Mouse (Mus musculus): ENCODE measurements at regions not wholly inside any gene's neighbourhood (a gene's known extent, or its start where the extent isn't known, plus 50 kb on each side); places are given as distances from the start of the nearest gene placed in this dataset.

DNA sequence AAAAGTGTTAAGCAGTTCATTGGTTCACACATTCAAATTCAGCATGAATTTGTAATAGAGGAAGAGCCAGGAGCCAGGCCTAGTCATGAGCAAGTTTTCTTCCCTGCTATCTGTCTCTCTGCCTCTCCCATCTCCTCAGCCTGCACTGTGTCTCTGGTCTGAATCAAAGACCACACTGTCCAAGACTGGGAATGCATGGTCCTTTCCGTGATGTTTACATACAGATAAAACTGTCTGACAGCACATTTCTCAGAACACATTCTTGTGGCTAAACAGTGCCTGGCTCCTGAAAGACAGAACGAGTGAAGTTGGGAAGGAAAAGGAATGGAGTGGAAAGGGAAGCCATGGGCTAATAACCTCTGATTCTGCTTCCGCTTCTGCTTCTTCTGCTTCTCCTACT lies 183.0 kb upstream of the Lmcd1 start:
- H3K4me1 ChIP-seq = no peaks in the 10 kb centered on the region

GRCm38 (mm10) chr6:112091125-112091763 lies 182.3 kb upstream of the Lmcd1 start:
- DNase-seq (ENCODE audit: extremely low spot score, low spot score) = peak; percentile 15
- H3K4me1 ChIP-seq = no peaks in the 10 kb centered on the region
- no peaks in the 10 kb centered on the region for H3K9me3 ChIP-seq
- no peak overlapping the region for H3K4me3 ChIP-seq
- no peaks in the 10 kb centered on the region for H3K36me3 ChIP-seq (replicated peaks)
- no peaks in the 10 kb centered on the region for H3K27me3 ChIP-seq (ENCODE audit: poor library complexity, severe bottlenecking)
- no peak overlapping the region for H3K27ac ChIP-seq
- WGBS = 63% methylated on average over 3 of the region's 3 CpGs

More for the DNA sequence above, 183.0 kb upstream of the Lmcd1 start:
- H3K27ac ChIP-seq = no peak overlapping the region
- H3K36me3 ChIP-seq (replicated peaks) = no peaks in the 10 kb centered on the region
- no peaks in the 10 kb centered on the region for H3K27me3 ChIP-seq (ENCODE audit: poor library complexity, severe bottlenecking)
- H3K4me3 ChIP-seq = no peak overlapping the region
- DNase-seq (ENCODE audit: extremely low spot score, low spot score) = no peak
- 88% methylated on average over 3 of the region's 3 CpGs for WGBS
- H3K9me3 ChIP-seq = no peaks in the 10 kb centered on the region

DNA sequence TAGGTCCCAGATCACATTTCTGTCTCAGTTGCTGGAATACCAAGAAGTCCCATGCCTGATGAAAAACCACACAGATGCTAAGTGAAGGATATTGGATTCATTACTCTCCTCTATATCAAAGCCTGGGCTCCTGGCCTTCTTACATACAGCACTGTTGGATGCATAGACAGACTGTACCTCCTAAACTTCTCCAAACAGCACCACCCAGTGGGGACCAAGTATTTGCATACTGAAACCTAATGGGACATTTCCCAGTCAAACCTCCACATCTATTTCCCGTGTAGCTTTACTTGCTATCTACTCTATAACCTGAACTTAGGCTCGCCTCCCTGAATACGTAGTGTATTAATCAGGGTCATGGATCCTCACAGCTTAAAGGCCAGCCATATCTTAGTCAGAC lies 180.3 kb upstream of the Lmcd1 start:
- 88% methylated on average over 3 of the region's 3 CpGs for WGBS
- no peaks in the 10 kb centered on the region for H3K36me3 ChIP-seq (replicated peaks)
- H3K27me3 ChIP-seq (ENCODE audit: poor library complexity, severe bottlenecking) = no peaks in the 10 kb centered on the region
- H3K4me1 ChIP-seq = no peaks in the 10 kb centered on the region
- H3K4me3 ChIP-seq = no peak overlapping the region
- no peak overlapping the region for H3K27ac ChIP-seq
- no peak for DNase-seq (ENCODE audit: extremely low spot score, low spot score)
- no peaks in the 10 kb centered on the region for H3K9me3 ChIP-seq

DNA sequence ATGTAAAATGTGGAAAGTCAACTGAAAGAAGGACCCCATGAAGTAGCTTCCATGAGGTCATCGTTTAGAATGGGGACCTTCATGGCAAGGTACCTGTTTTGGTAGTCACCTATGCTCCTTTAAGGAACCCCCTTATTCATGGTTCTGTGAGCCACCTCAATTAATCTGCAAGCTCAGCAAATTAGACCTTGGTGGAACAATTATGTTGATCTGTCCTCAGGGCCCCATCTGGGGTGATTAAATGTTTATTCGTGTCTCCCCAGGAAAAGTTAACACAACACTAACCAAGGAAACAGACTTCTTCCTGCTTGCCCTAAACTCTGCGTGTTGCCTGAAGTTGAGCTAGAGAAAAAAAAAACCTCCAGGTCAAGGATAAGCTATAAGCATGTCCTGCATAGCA lies 175.9 kb upstream of the Lmcd1 start:
- no peaks in the 10 kb centered on the region for H3K4me1 ChIP-seq
- DNase-seq (ENCODE audit: extremely low spot score, low spot score) = no peak
- H3K36me3 ChIP-seq (replicated peaks) = no peaks in the 10 kb centered on the region
- 84% methylated on average over 3 of the region's 3 CpGs for WGBS
- H3K9me3 ChIP-seq = no peaks in the 10 kb centered on the region
- H3K27me3 ChIP-seq (ENCODE audit: poor library complexity, severe bottlenecking) = no peaks in the 10 kb centered on the region
- no peak overlapping the region for H3K4me3 ChIP-seq
- H3K27ac ChIP-seq = no peak overlapping the region

- Histone ChIP-seq H3K27ac (no peak overlapping the region), H3K27me3 (ENCODE audit: poor library complexity, severe bottlenecking) (no peaks in the 10 kb centered on the region), H3K4me3 (no peak overlapping the region), H3K9me3 (no peaks in the 10 kb centered on the region), H3K36me3 (replicated peaks) (no peaks in the 10 kb centered on the region), H3K4me1 (no peaks in the 10 kb centered on the region)
- no peak for DNase-seq (ENCODE audit: extremely low spot score, low spot score)
- 95% methylated on average over 13 of the region's 13 CpGs for WGBS
Observed at GRCm38 (mm10) chr6:112108651-112109050, 164.9 kb upstream of the Lmcd1 start.

- no peak for DNase-seq (ENCODE audit: extremely low spot score, low spot score)
- H3K27ac ChIP-seq = no peak overlapping the region
- H3K9me3 ChIP-seq = no peaks in the 10 kb centered on the region
- WGBS = 51% methylated on average over 2 of the region's 2 CpGs
- no peaks in the 10 kb centered on the region for H3K36me3 ChIP-seq (replicated peaks)
- H3K27me3 ChIP-seq (ENCODE audit: poor library complexity, severe bottlenecking) = no peaks in the 10 kb centered on the region
- H3K4me3 ChIP-seq = no peak overlapping the region
- H3K4me1 ChIP-seq = no peaks in the 10 kb centered on the region
Observed at GRCm38 (mm10) chr6:112119180-112119579, 154.4 kb upstream of the Lmcd1 start.

GRCm38 (mm10) chr6:112133522-112133921 lies 140.0 kb upstream of the Lmcd1 start:
- no peaks in the 10 kb centered on the region for H3K4me1 ChIP-seq
- H3K9me3 ChIP-seq = no peaks in the 10 kb centered on the region
- H3K4me3 ChIP-seq = no peak overlapping the region
- DNase-seq (ENCODE audit: extremely low spot score, low spot score) = peak; percentile 16
- 24% methylated on average over 3 of the region's 3 CpGs for WGBS
- H3K27me3 ChIP-seq (ENCODE audit: poor library complexity, severe bottlenecking) = no peaks in the 10 kb centered on the region
- no peak overlapping the region for H3K27ac ChIP-seq
- no peaks in the 10 kb centered on the region for H3K36me3 ChIP-seq (replicated peaks)

GRCm38 (mm10) chr6:112152535-112153364 lies 120.8 kb upstream of the Lmcd1 start:
- no peak for DNase-seq (ENCODE audit: extremely low spot score, low spot score)
- no peak overlapping the region for H3K27ac ChIP-seq
- WGBS = 89% methylated on average over 10 of the region's 10 CpGs
- H3K36me3 ChIP-seq (replicated peaks) = no peaks in the 10 kb centered on the region
- H3K27me3 ChIP-seq (ENCODE audit: poor library complexity, severe bottlenecking) = no peaks in the 10 kb centered on the region
- H3K9me3 ChIP-seq = no peaks in the 10 kb centered on the region
- H3K4me1 ChIP-seq = no peaks in the 10 kb centered on the region
- no peak overlapping the region for H3K4me3 ChIP-seq

DNA sequence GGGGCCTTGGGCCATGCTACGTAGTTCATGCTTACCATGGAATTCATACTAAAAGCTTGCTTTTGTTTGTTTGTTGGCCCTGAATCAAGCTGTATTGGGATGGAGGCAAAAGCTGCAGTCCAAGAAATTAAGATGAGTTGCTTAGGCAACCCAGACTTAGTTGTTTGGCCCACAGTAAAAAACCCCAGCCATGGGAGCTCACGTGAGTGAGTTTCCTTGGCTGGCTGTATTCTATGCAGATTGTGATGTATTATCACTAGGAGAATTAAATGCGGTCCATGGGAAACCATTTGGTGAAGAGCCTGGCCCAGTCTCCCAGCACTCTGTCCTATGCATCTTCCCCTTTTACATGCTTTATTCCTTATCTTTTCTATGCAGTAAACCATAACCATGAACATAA lies 106.1 kb upstream of the Lmcd1 start:
- Histone ChIP-seq H3K36me3 (replicated peaks) (no peaks in the 10 kb centered on the region), H3K4me1 (no peaks in the 10 kb centered on the region), H3K27ac (no peak overlapping the region), H3K4me3 (no peak overlapping the region), H3K27me3 (ENCODE audit: poor library complexity, severe bottlenecking) (no peaks in the 10 kb centered on the region), H3K9me3 (no peaks in the 10 kb centered on the region)
- no peak for DNase-seq (ENCODE audit: extremely low spot score, low spot score)
- 91% methylated on average over 3 of the region's 3 CpGs for WGBS

GRCm38 (mm10) chr6:112176344-112176743 lies 97.2 kb upstream of the Lmcd1 start:
- 24% methylated on average over 2 of the region's 2 CpGs for WGBS
- no peak overlapping the region for H3K27ac ChIP-seq
- no peaks in the 10 kb centered on the region for H3K9me3 ChIP-seq
- H3K36me3 ChIP-seq (replicated peaks) = no peaks in the 10 kb centered on the region
- H3K27me3 ChIP-seq (ENCODE audit: poor library complexity, severe bottlenecking) = no peaks in the 10 kb centered on the region
- H3K4me1 ChIP-seq = peaks cover 9% of the 10 kb centered on the region
- DNase-seq (ENCODE audit: extremely low spot score, low spot score) = no peak
- H3K4me3 ChIP-seq = no peak overlapping the region

GRCm38 (mm10) chr6:112187636-112188035 lies 85.9 kb upstream of the Lmcd1 start:
- Histone ChIP-seq H3K36me3 (replicated peaks) (no peaks in the 10 kb centered on the region), H3K9me3 (no peaks in the 10 kb centered on the region), H3K4me3 (no peak overlapping the region), H3K27ac (no peak overlapping the region), H3K4me1 (no peaks in the 10 kb centered on the region), H3K27me3 (ENCODE audit: poor library complexity, severe bottlenecking) (no peaks in the 10 kb centered on the region)
- WGBS = 98% methylated on average over 2 of the region's 2 CpGs
- DNase-seq (ENCODE audit: extremely low spot score, low spot score) = no peak

GRCm38 (mm10) chr6:112191032-112191431 lies 82.5 kb upstream of the Lmcd1 start:
- no peaks in the 10 kb centered on the region for H3K27me3 ChIP-seq (ENCODE audit: poor library complexity, severe bottlenecking)
- no peak overlapping the region for H3K27ac ChIP-seq
- 52% methylated on average over 6 of the region's 6 CpGs for WGBS
- peak; percentile 70 for DNase-seq (ENCODE audit: extremely low spot score, low spot score)
- no peaks in the 10 kb centered on the region for H3K36me3 ChIP-seq (replicated peaks)
- H3K9me3 ChIP-seq = no peaks in the 10 kb centered on the region
- H3K4me1 ChIP-seq = no peaks in the 10 kb centered on the region
- no peak overlapping the region for H3K4me3 ChIP-seq

- no peak overlapping the region for H3K27ac ChIP-seq
- H3K36me3 ChIP-seq (replicated peaks) = no peaks in the 10 kb centered on the region
- 11% methylated on average over 16 of the region's 16 CpGs for WGBS
- 0 out of 2 replicates have a peak overlapping the region, but pooled peaks have one; percentile 10 for H3K4me3 ChIP-seq
- H3K4me1 ChIP-seq = peaks cover 4% of the 10 kb centered on the region
- no peaks in the 10 kb centered on the region for H3K27me3 ChIP-seq (ENCODE audit: poor library complexity, severe bottlenecking)
- DNase-seq (ENCODE audit: extremely low spot score, low spot score) = peak; percentile 72
- H3K9me3 ChIP-seq = no peaks in the 10 kb centered on the region
Observed at GRCm38 (mm10) chr6:112197445-112197844, 76.1 kb upstream of the Lmcd1 start.
